ENCODE assay signal across 8 mouse cellular contexts in genomic region chr3:149349211-149349697, GRCm38 (mm10).
DNase-seq lines count a peak whose midpoint lies in the region; ATAC-seq lines count a peak whose summit lies in the region.

No protein-coding gene starts in this region.

- no peaks in the 10 kb centered on the region for H3K36me3 ChIP-seq in hindbrain, embryonic 10.5 days
- no peaks in the 10 kb centered on the region for H3K36me3 ChIP-seq in hindbrain, embryonic 13.5 days
- H3K36me3 ChIP-seq in forebrain, embryonic 16.5 days (ENCODE audit: control insufficient read depth, insufficient read depth): no peaks in the 10 kb centered on the region
- H3K36me3 ChIP-seq in liver, embryonic 11.5 days (ENCODE audit: control insufficient read depth, insufficient read depth, low read length): no peaks in the 10 kb centered on the region
- H3K36me3 ChIP-seq in neural tube, embryonic 11.5 days (ENCODE audit: control insufficient read depth, insufficient read depth, low read length): no peaks in the 10 kb centered on the region

- peak; percentile 50 for DNase-seq in hindbrain, embryonic 10.5 days (ENCODE audit: low spot score)
- peak; percentile 49 for DNase-seq in adrenal gland, adult 8-10 months
- DNase-seq in liver, embryonic 11.5 days (ENCODE audit: low spot score): no peak
- peak; percentile 64 for DNase-seq in neural tube, embryonic 11.5 days (ENCODE audit: low spot score)
- peak; percentile 26 for DNase-seq in thymus, postnatal 14 days

- H3K27me3 ChIP-seq in hindbrain, embryonic 10.5 days (ENCODE audit: insufficient read depth, poor library complexity, severe bottlenecking): peaks cover 7% of the 10 kb centered on the region; the same call in 1 of the 2 replicates
- H3K27me3 ChIP-seq in hindbrain, embryonic 13.5 days: no peaks in the 10 kb centered on the region
- H3K27me3 ChIP-seq in forebrain, embryonic 16.5 days (replicated peaks; ENCODE audit: control insufficient read depth, insufficient read depth, low read length): no peaks in the 10 kb centered on the region
- H3K27me3 ChIP-seq in liver, embryonic 11.5 days (replicated peaks; ENCODE audit: control insufficient read depth, insufficient read depth, low read length): no peaks in the 10 kb centered on the region
- H3K27me3 ChIP-seq in neural tube, embryonic 11.5 days (ENCODE audit: control insufficient read depth, insufficient read depth, low read length): no peaks in the 10 kb centered on the region

- H3K4me1 ChIP-seq in hindbrain, embryonic 10.5 days (replicated peaks): peaks cover 19% of the 10 kb centered on the region; the same call in 1 of the 2 replicates
- H3K4me1 ChIP-seq in hindbrain, embryonic 13.5 days (replicated peaks): 0 out of 2 replicates have a peak, but pooled peaks cover 3% of the 10 kb centered on the region
- no peaks in the 10 kb centered on the region for H3K4me1 ChIP-seq in forebrain, embryonic 16.5 days (replicated peaks; ENCODE audit: control insufficient read depth, insufficient read depth, low read length)
- no peaks in the 10 kb centered on the region for H3K4me1 ChIP-seq in liver, embryonic 11.5 days (replicated peaks; ENCODE audit: control insufficient read depth, insufficient read depth, low read length)
- H3K4me1 ChIP-seq in neural tube, embryonic 11.5 days (ENCODE audit: control insufficient read depth, insufficient read depth, low read length): no peaks in the 10 kb centered on the region

- no peak overlapping the region for H3K9ac ChIP-seq in hindbrain, embryonic 13.5 days
- no peak overlapping the region for H3K9ac ChIP-seq in forebrain, embryonic 16.5 days (replicated peaks; ENCODE audit: low read depth, low read length)
- H3K9ac ChIP-seq in liver, embryonic 11.5 days (ENCODE audit: low read depth, low read length): no peak overlapping the region
- no peak overlapping the region for H3K9ac ChIP-seq in neural tube, embryonic 11.5 days (ENCODE audit: low read length)

- ATAC-seq in hindbrain, embryonic 13.5 days (ENCODE audit: low FRiP score): no peak
- ATAC-seq in forebrain, embryonic 16.5 days: peak; percentile 59; the same call in 1 of the 2 replicates
- peak; percentile 71 for ATAC-seq in inflammation-experienced regulatory T-cells, adult 6 months
- ATAC-seq in liver, embryonic 11.5 days (replicated peaks; ENCODE audit: low FRiP score): peak; percentile 64; the same call in 1 of the 2 replicates
- ATAC-seq in neural tube, embryonic 11.5 days (ENCODE audit: insufficient read depth, low FRiP score, low TSS enrichment): no peak; the same call in 1 of the 2 replicates

- no peaks in the 10 kb centered on the region for H3K9me3 ChIP-seq in hindbrain, embryonic 10.5 days
- no peaks in the 10 kb centered on the region for H3K9me3 ChIP-seq in hindbrain, embryonic 13.5 days
- no peaks in the 10 kb centered on the region for H3K9me3 ChIP-seq in forebrain, embryonic 16.5 days (ENCODE audit: control insufficient read depth, low read length)
- no peaks in the 10 kb centered on the region for H3K9me3 ChIP-seq in liver, embryonic 11.5 days (ENCODE audit: control insufficient read depth, low read length)
- H3K9me3 ChIP-seq in neural tube, embryonic 11.5 days (ENCODE audit: control insufficient read depth, low read length): no peaks in the 10 kb centered on the region

- H3K4me2 ChIP-seq in hindbrain, embryonic 13.5 days: no peak overlapping the region
- no peak overlapping the region for H3K4me2 ChIP-seq in forebrain, embryonic 16.5 days (ENCODE audit: low read length)
- H3K4me2 ChIP-seq in liver, embryonic 11.5 days: no peak overlapping the region
- no peak overlapping the region for H3K4me2 ChIP-seq in neural tube, embryonic 11.5 days (ENCODE audit: low read depth)

- no peak overlapping the region for H3K27ac ChIP-seq in hindbrain, embryonic 10.5 days
- H3K27ac ChIP-seq in hindbrain, embryonic 13.5 days: no peak overlapping the region
- no peak overlapping the region for H3K27ac ChIP-seq in forebrain, embryonic 16.5 days (ENCODE audit: low read length)
- no peak overlapping the region for H3K27ac ChIP-seq in liver, embryonic 11.5 days (ENCODE audit: low read depth, low read length)
- H3K27ac ChIP-seq in neural tube, embryonic 11.5 days (ENCODE audit: low read depth, low read length): no peak overlapping the region

- 47% methylated on average over 9 of the region's 9 CpGs for WGBS in hindbrain, embryonic 10.5 days
- WGBS in hindbrain, embryonic 13.5 days: 42% methylated on average over 9 of the region's 9 CpGs
- 37% methylated on average over 9 of the region's 9 CpGs for WGBS in forebrain, embryonic 16.5 days
- 37% methylated on average over 9 of the region's 9 CpGs for WGBS in liver, embryonic 11.5 days
- 45% methylated on average over 9 of the region's 9 CpGs for WGBS in neural tube, embryonic 11.5 days

- H3K4me3 ChIP-seq in hindbrain, embryonic 10.5 days: no peak overlapping the region
- no peak overlapping the region for H3K4me3 ChIP-seq in hindbrain, embryonic 13.5 days
- H3K4me3 ChIP-seq in forebrain, embryonic 16.5 days (replicated peaks; ENCODE audit: low read length): no peak overlapping the region
- H3K4me3 ChIP-seq in liver, embryonic 11.5 days (ENCODE audit: low read depth, low read length): no peak overlapping the region
- no peak overlapping the region for H3K4me3 ChIP-seq in neural tube, embryonic 11.5 days (ENCODE audit: low read depth, low read length)

Comparison
In these comparisons a context has a peak if more than half of its experiments do, and no peak if none do; other contexts are left out.
1. ATAC-seq: peak in forebrain, embryonic 16.5 days (single experiment), inflammation-experienced regulatory T-cells, adult 6 months (single experiment) and liver, embryonic 11.5 days (single experiment); none in hindbrain, embryonic 13.5 days (single experiment) and neural tube, embryonic 11.5 days (single experiment).